Mouse (Mus musculus) forebrain, embryonic 11.5 days (tissue): ENCODE measurements at regions not wholly inside any gene's neighbourhood (a gene's known extent, or its start where the extent isn't known, plus 50 kb on each side); places are given as distances from the start of the nearest gene placed in this dataset.

Source experiments
- ATAC-seq: fragments of 200-750 bp; cut with Nextera tagmentation; replicated peaks from 2 replicates; pipeline ENCODE4 v1.8.0; 2017; ENCODE audit warnings: moderate TSS enrichment; ENCODE audit not compliant: low FRiP score
- DNase-seq: peaks from one replicate; pipeline ENCODE4 v3.0.0-alpha.2; 2017; ENCODE audit warnings: low spot score
- H3K27ac ChIP-seq: fragments of 300-500 bp; sonication (generic); 2 replicates; pipeline ENCODE4 v1.5.1; 2014; ENCODE audit warnings: low read depth, low read length
- H3K27me3 ChIP-seq: fragments of 300-500 bp; sonication (generic); 2 replicates; pipeline ENCODE4 v1.6.1; 2014; ENCODE audit warnings: mild to moderate bottlenecking, low read length, mixed read lengths; ENCODE audit not compliant: control insufficient read depth, insufficient read depth
- H3K36me3 ChIP-seq: fragments of 300-500 bp; sonication (generic); 2 replicates; pipeline ENCODE4 v1.6.1; 2014; ENCODE audit warnings: mild to moderate bottlenecking, low read length, moderate library complexity, mixed read lengths; ENCODE audit not compliant: control insufficient read depth, insufficient read depth
- H3K4me1 ChIP-seq: fragments of 300-500 bp; sonication (generic); replicated peaks from 2 replicates; pipeline ENCODE4 v1.6.1; 2014; ENCODE audit warnings: low read length, mixed read lengths; ENCODE audit not compliant: control insufficient read depth, insufficient read depth
- H3K4me2 ChIP-seq: fragments of 300-500 bp; sonication (generic); 2 replicates; pipeline ENCODE4 v1.6.1; 2014; ENCODE audit warnings: low read depth, mild to moderate bottlenecking, low read length, moderate library complexity, mixed read lengths; ENCODE audit not compliant: severe bottlenecking
- H3K4me3 ChIP-seq: fragments of 300-500 bp; sonication (generic); 2 replicates; pipeline ENCODE4 v1.5.1; 2014; ENCODE audit warnings: low read depth, low read length
- H3K9ac ChIP-seq: fragments of 300-500 bp; sonication (generic); 2 replicates; pipeline ENCODE4 v1.6.1; 2014; ENCODE audit warnings: low read length
- H3K9me3 ChIP-seq: fragments of 300-500 bp; sonication (generic); 2 replicates; pipeline ENCODE4 v1.6.1; 2016; ENCODE audit warnings: low read length, mixed read lengths; ENCODE audit not compliant: control insufficient read depth
- WGBS: fragments of 180-500 bp; shearing (Covaris S2); extraction: QIAGEN DNeasy Blood & Tissue Kit; methylation state at CpG from one replicate; pipeline ENCODE4 v1.1.7; 2014; 5-methylcytosine and 5-hydroxymethylcytosine counted together

GRCm38 (mm10) chr12:48929035-48929434 lies 453.4 kb upstream of the Foxg1 start:
- H3K9me3 ChIP-seq, result no peaks in the 10 kb centered on the region
- no peaks in the 10 kb centered on the region for H3K4me1 ChIP-seq
- no peak overlapping the region for H3K9ac ChIP-seq
- no peak overlapping the region for H3K27ac ChIP-seq
- no peaks in the 10 kb centered on the region for H3K27me3 ChIP-seq
- no peaks in the 10 kb centered on the region for H3K36me3 ChIP-seq
- ATAC-seq (no peak), DNase-seq (no peak)
- H3K4me2 ChIP-seq, result no peak overlapping the region
- no peak overlapping the region for H3K4me3 ChIP-seq

DNA sequence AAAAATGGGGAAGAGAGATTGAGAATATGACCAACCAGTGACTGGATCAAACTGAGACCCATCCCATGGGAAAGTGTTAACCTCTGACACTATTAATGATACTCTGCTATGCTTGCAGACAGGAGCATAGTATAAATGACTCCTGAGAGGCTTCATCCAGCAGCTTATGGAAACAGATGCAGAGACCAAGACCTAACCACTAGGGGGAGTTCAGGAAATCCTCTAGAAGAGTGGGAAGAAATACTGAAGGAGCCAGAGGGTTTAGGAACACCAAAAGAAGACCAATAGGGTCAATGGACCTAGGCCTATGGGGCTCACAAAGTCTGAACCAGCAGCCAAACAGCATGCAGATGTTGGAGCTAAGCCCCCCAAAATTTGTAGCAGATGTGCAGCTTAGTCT lies 436.0 kb upstream of the Foxg1 start:
- H3K27ac ChIP-seq, result no peak overlapping the region
- no peaks in the 10 kb centered on the region for H3K27me3 ChIP-seq
- ATAC-seq (no peak), DNase-seq (no peak)
- H3K9me3 ChIP-seq, result no peaks in the 10 kb centered on the region
- no peaks in the 10 kb centered on the region for H3K36me3 ChIP-seq
- no peak overlapping the region for H3K4me2 ChIP-seq
- no peaks in the 10 kb centered on the region for H3K4me1 ChIP-seq
- no peak overlapping the region for H3K9ac ChIP-seq
- no peak overlapping the region for H3K4me3 ChIP-seq

GRCm38 (mm10) chr12:48959289-48960005 lies 423.0 kb upstream of the Foxg1 start:
- no peak overlapping the region for H3K4me2 ChIP-seq
- ATAC-seq, result 0 out of 2 replicates have a peak, but pooled peaks have one; percentile 60
- no peak overlapping the region for H3K4me3 ChIP-seq
- no peaks in the 10 kb centered on the region for H3K27me3 ChIP-seq
- H3K36me3 ChIP-seq, result no peaks in the 10 kb centered on the region
- H3K9ac ChIP-seq, result no peak overlapping the region
- no peak overlapping the region for H3K27ac ChIP-seq
- no peaks in the 10 kb centered on the region for H3K4me1 ChIP-seq
- 48% methylated on average over 6 of the region's 6 CpGs for WGBS
- no peak for DNase-seq
- no peaks in the 10 kb centered on the region for H3K9me3 ChIP-seq

DNA sequence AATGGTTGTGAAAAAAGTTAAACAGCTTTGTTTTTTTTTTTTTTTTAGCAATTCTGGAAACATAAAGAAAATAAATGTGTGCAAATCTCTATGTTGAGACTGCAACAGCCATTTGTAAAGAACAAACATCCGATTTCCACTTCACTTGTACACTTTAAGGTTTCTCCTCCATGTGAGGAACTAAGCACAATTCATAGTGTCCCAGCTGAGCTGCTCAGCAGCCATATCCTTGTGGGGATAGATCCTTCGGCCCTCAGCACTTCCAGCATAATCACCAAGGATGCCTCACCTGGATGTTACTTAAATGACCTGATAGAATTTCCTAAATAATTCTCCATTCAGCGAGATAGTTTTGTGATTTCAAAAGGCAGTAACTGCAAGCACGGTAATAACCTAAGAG lies 422.4 kb upstream of the Foxg1 start:
- Histone ChIP-seq H3K4me2 (no peak overlapping the region), H3K4me1 (no peaks in the 10 kb centered on the region), H3K9me3 (no peaks in the 10 kb centered on the region), H3K4me3 (no peak overlapping the region), H3K9ac (no peak overlapping the region), H3K27me3 (no peaks in the 10 kb centered on the region), H3K36me3 (no peaks in the 10 kb centered on the region), H3K27ac (no peak overlapping the region)
- ATAC-seq (no peak), DNase-seq (no peak)
- whole genome bisulfite sequencing, result 73% methylated on average over 4 of the region's 4 CpGs

DNA sequence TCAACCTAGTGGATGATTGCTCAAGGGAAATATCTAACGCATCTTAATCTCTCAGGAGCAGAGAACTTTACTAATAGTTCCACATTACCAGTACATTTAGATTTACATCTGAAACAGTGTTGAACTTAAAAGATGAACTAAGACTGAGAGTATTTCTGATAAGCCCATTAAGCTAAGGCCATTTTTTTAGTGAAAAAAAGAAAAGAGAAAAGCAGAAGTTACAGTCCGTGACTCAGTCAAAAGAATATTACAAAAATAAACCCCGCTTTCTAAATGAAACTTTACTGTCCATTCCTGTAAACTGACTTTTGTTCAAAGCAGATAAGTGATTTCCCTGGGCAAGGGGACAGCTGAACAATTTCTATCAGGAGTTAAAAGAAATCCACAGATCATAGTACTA lies 419.0 kb upstream of the Foxg1 start:
- no peak for DNase-seq
- WGBS, result 90% methylated on average over 3 of the region's 3 CpGs
- no peaks in the 10 kb centered on the region for H3K9me3 ChIP-seq
- ATAC-seq, result no peak
- no peak overlapping the region for H3K9ac ChIP-seq
- H3K4me2 ChIP-seq, result no peak overlapping the region
- no peak overlapping the region for H3K4me3 ChIP-seq
- H3K27ac ChIP-seq, result no peak overlapping the region
- no peaks in the 10 kb centered on the region for H3K36me3 ChIP-seq
- no peaks in the 10 kb centered on the region for H3K27me3 ChIP-seq
- no peaks in the 10 kb centered on the region for H3K4me1 ChIP-seq
